Mouse (Mus musculus) sigmoid colon, adult 10 weeks (tissue): Measurements from ENCODE around the gene Edn3. TPM values are rescaled to one million over a fixed set of nuclear protein-coding genes. Genes with fewer than 3 reads are reported as not detected.

Experiments used
- polyA plus RNA-seq: library from polyadenylated mRNA; stranded (reverse); fragments of 350-450 nt; fragmentation: Illumina TruSeq; extraction: RNeasy Lipid Tissue Mini Kit (QIAGEN cat#74804); gene quantifications from one replicate; pipeline ENCODE4 v1.2.3, GENCODE M21; 2014; ENCODE audit warnings: low read depth, low replicate concordance

Edn3 gene
- 8.3 TPM for polyA plus RNA-seq

GRCm38 (mm10) chr2:174760479-174761121, at the start of gene Edn3:
TSS of gene Edn3 (plus strand) at chr2:174760619.

Other genes starting within 250 kb of the Edn3 start
- gene Zfp831, start 117.1 kb upstream of the Edn3 start, polyA plus RNA-seq, result 0.38 TPM
- gene Gm14444, start 249.6 kb downstream of the Edn3 start, polyA plus RNA-seq, result not detected